8 mouse cellular contexts compared by ENCODE assay signal in the genomic region with DNA sequence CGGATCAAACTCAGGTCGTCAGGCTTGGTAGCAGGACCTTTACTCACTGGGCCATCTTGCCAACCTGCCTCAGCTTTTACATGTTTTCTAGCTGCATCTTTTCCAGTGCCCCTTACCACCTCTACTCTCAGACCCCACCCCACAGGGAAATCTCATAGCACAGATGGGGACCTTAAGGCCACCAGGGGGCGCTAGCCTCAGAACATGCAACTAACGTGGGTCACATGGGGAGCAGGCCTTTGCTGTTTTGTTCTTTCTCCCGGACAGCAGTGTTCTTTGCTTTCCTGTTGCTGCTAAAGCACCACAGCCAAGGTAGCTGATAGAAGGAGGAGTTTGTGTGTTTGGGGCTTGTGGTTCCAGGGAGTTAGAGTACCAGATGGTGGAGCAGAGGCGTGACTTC. TPM values are rescaled to one million over a fixed set of nuclear protein-coding genes. Genes with fewer than 3 reads are reported as not detected.
DNase-seq lines count a peak whose midpoint lies in the region; ATAC-seq and TF ChIP-seq lines count a peak whose summit lies in the region.

No protein-coding gene starts in this region.

- TF ChIP-seq CTCF in forebrain, postnatal 0 days (IDR thresholded peaks at IDR 0.05; ENCODE audit: low read depth): peak; percentile 61
- peak; percentile 80 for TF ChIP-seq CTCF in stomach, postnatal 0 days (IDR thresholded peaks at IDR 0.05; ENCODE audit: low read depth)

- no peaks in the 10 kb centered on the region for H3K9me3 ChIP-seq in forebrain, postnatal 0 days (ENCODE audit: low read length)
- no peaks in the 10 kb centered on the region for H3K9me3 ChIP-seq in forebrain, embryonic 12.5 days
- no peaks in the 10 kb centered on the region for H3K9me3 ChIP-seq in stomach, postnatal 0 days (ENCODE audit: control insufficient read depth, low read length)

- H3K4me2 ChIP-seq in forebrain, postnatal 0 days (ENCODE audit: low read depth): no peak overlapping the region
- H3K4me2 ChIP-seq in forebrain, embryonic 12.5 days: no peak overlapping the region
- no peak overlapping the region for H3K4me2 ChIP-seq in stomach, postnatal 0 days (replicated peaks; ENCODE audit: low read depth)

- WGBS in forebrain, postnatal 0 days: 48% methylated on average over 6 of the region's 6 CpGs
- 41% methylated on average over 6 of the region's 6 CpGs for WGBS in forebrain, embryonic 12.5 days
- 51% methylated on average over 6 of the region's 6 CpGs for WGBS in stomach, postnatal 0 days

- H3K4me3 ChIP-seq in forebrain, postnatal 0 days (ENCODE audit: low read depth, low read length): no peak overlapping the region
- no peak overlapping the region for H3K4me3 ChIP-seq in forebrain, embryonic 12.5 days (replicated peaks)
- H3K4me3 ChIP-seq in stomach, postnatal 0 days (ENCODE audit: low read depth, low read length): no peak overlapping the region

- no peaks in the 10 kb centered on the region for H3K4me1 ChIP-seq in forebrain, postnatal 0 days (ENCODE audit: insufficient read depth)
- H3K4me1 ChIP-seq in forebrain, embryonic 12.5 days: no peaks in the 10 kb centered on the region
- no peaks in the 10 kb centered on the region for H3K4me1 ChIP-seq in stomach, postnatal 0 days (replicated peaks; ENCODE audit: control insufficient read depth, insufficient read depth)

- H3K27ac ChIP-seq in forebrain, postnatal 0 days (ENCODE audit: low read depth, low read length): no peak overlapping the region
- H3K27ac ChIP-seq in forebrain, embryonic 12.5 days: no peak overlapping the region
- no peak overlapping the region for H3K27ac ChIP-seq in stomach, postnatal 0 days (replicated peaks)

- no peak overlapping the region for H3K9ac ChIP-seq in forebrain, postnatal 0 days
- no peak overlapping the region for H3K9ac ChIP-seq in forebrain, embryonic 12.5 days
- H3K9ac ChIP-seq in stomach, postnatal 0 days (ENCODE audit: low read length): no peak overlapping the region

- H3K27me3 ChIP-seq in forebrain, postnatal 0 days (ENCODE audit: insufficient read depth, low read length): no peaks in the 10 kb centered on the region
- H3K27me3 ChIP-seq in forebrain, embryonic 12.5 days: no peaks in the 10 kb centered on the region
- H3K27me3 ChIP-seq in stomach, postnatal 0 days (ENCODE audit: control insufficient read depth, insufficient read depth, low read length): no peaks in the 10 kb centered on the region

- H3K36me3 ChIP-seq in forebrain, postnatal 0 days (ENCODE audit: insufficient read depth): no peaks in the 10 kb centered on the region
- H3K36me3 ChIP-seq in forebrain, embryonic 12.5 days (replicated peaks): no peaks in the 10 kb centered on the region
- H3K36me3 ChIP-seq in stomach, postnatal 0 days (ENCODE audit: control insufficient read depth, insufficient read depth, low read length): peaks cover 22% of the 10 kb centered on the region

- peak; percentile 15 for DNase-seq in forebrain, postnatal 0 days
- peak; percentile 37 for DNase-seq in right cerebral cortex, postnatal 14 days
- no peak for DNase-seq in right cerebral cortex, postnatal 25 days
- DNase-seq in cerebellum, adult 11-12 months: peak; percentile 23
- peak; percentile 21 to 67 for DNase-seq in heart, postnatal 10 days
- peak; percentile 81 for DNase-seq in lung, postnatal 36 days
- peak; percentile 58 for DNase-seq in stomach, postnatal 0 days (ENCODE audit: low spot score)

- no peak for TF ChIP-seq EP300 in stomach, postnatal 0 days (optimal IDR thresholded peaks at IDR 0.05)

- intact Hi-C loops in heart, postnatal 10 days (cut with DNase I): loop anchor here (2.0 kb wide), 1 partner anchor 194 kb away; no protein-coding TSS in a partner anchor

- ATAC-seq in forebrain, postnatal 0 days: no peak
- no peak for ATAC-seq in forebrain, embryonic 12.5 days (ENCODE audit: low FRiP score)
- ATAC-seq in stomach, postnatal 0 days (ENCODE audit: low FRiP score, low TSS enrichment): no peak

RNA-seq across cellular contexts. Expression of a gene that starts 23.3 kb away (rescaled TPM):
- 0.77 and 1.3 TPM in 2 replicates for total RNA-seq in forebrain, postnatal 0 days (2014; rRNA removed)
- 0.60 and 0.80 TPM in 2 replicates for polyA plus RNA-seq in forebrain, postnatal 0 days (2015; fragmentation: Nextera tagmentation; extraction: Ambion mirVana)
- polyA plus RNA-seq in forebrain, embryonic 12.5 days (2016; fragmentation: Nextera tagmentation; extraction: Ambion mirVana): 1.00 and 1.2 TPM in 2 replicates
- total RNA-seq in heart, postnatal 10 days (2021): 10 to 100 TPM; 26.8 to 29.4 TPM
- 6.6 and 7.2 TPM in 2 replicates for polyA plus RNA-seq in stomach, postnatal 0 days (2015; fragmentation: Nextera tagmentation; extraction: Ambion mirVana)

RNA-seq across cellular contexts. Expression of a gene that starts 23.5 kb away (rescaled TPM):
- 5.3 and 6.2 TPM in 2 replicates for total RNA-seq in forebrain, postnatal 0 days (2014; rRNA removed)
- polyA plus RNA-seq in forebrain, postnatal 0 days (2015; fragmentation: Nextera tagmentation; extraction: Ambion mirVana): 4.4 and 4.8 TPM in 2 replicates
- polyA plus RNA-seq in forebrain, embryonic 12.5 days (2016; fragmentation: Nextera tagmentation; extraction: Ambion mirVana): 24.1 and 26.8 TPM in 2 replicates
- total RNA-seq in heart, postnatal 10 days (2021): 1 to 10 TPM; 3.0 to 3.6 TPM
- polyA plus RNA-seq in stomach, postnatal 0 days (2015; fragmentation: Nextera tagmentation; extraction: Ambion mirVana): 1.9 and 2.2 TPM in 2 replicates
